Mouse (Mus musculus): ENCODE data around the gene Dnase2a. TPM values are rescaled to one million over a fixed set of nuclear protein-coding genes. Genes with fewer than 3 reads are reported as not detected.

Dnase2a gene
- total RNA-seq, 4 experiments from 2014 or later: 4.4 to 18.9 (median 9.2) TPM

DNA sequence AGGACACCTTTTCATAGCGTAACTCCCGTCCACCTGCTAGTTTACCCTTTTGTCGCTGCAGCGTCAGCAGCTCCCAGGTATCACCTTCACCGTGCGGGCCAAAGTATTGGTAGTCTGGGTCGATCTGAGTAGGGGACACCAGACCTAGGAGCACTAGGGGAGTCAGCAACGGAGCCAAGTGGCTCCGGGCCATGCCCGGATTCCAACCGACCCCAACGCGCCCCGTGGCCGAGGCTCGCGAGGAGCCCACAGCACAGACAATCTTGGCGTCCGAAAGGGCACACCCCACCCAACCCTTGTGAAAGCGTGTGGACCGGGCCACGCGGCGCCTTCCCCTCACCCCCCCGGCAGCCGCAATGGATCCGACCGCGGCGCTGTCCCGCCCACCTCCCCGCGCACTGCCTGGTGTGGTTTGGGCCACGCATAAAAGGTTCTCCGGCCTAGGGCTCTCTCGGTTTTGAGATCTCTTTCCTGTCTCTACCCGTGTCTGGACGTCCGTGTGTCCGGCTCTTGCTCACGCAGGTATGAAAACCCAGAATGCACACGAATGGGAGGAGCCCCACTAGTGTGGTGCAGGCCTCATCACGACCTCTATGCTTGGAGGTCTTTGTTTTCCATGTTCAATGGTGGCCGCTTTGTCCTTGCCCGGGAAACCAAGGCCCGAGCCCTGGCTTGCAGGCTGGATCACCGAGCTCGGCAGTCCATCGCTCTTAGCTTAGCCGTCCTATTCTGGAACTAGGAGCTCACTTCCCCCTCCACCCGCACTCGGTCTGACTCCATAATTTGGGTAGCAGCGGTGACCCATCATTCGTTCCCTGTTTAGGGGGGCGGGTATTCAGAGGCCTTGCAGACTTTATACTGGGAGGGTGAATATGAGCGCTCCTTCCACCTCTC lies 61.1 kb downstream of the Dnase2a start, which contains the start of the genes Gm49661, Prdx2 and Rnaseh2a:
TSS of gene Gm49661 (minus strand) at position 193 of the 894 bp plus-strand sequence.
TSS of gene Prdx2 (plus strand) at position 347 of the 894 bp plus-strand sequence.
TSS of gene Rnaseh2a (minus strand) at position 527 of the 894 bp plus-strand sequence.
- DNase-seq (ENCODE audit: low spot score in 2 of 2): peak; percentile 50 to 69

DNA sequence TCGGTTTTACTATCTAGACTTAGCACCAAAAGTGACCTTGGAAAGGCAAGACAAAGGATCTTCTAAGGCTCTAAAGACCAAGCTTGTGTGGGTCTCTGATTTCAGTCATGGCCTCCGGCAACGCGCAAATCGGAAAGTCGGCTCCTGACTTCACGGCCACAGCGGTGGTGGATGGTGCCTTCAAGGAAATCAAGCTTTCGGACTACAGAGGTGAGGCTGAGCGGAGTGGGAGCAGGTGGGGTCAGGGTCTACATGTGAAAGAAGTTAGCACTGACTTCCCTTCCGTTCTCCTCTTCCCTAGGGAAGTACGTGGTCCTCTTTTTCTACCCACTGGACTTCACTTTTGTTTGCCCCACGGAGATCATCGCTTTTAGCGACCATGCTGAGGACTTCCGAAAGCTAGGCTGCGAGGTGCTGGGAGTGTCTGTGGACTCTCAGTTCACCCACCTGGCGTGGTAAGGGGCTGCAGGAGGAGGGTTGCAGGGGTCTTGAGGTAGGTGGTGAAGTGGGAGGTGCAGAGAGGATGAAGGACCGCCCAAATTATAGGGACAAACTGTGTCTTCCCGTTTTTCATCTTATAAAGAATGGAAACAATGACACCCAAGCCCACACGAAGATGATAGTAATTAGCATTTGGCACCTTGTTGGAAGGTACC lies 61.9 kb downstream of the Dnase2a start:
- no peak for DNase-seq (ENCODE audit: low spot score in 2 of 2)

GRCm38 (mm10) chr8:84970913-84971312 lies 62.6 kb downstream of the Dnase2a start:
- no peak for DNase-seq (ENCODE audit: low spot score in 2 of 2)

Small RNA genes within 50 kb of the gene (microRNA-seq; reads per million reads assigned to microRNA genes)
- gene Gm24197 (0 to 1.0 reads per million in 2 experiments), gene Mir7069 (7.7 to 8.8 reads per million in 2 experiments)

Other genes with a start within 250 kb of the Dnase2a start
- 10 to 100 TPM in 1 of 4 experiments, 1 to 10 TPM in 3; 7.0 to 10.2 (median 9.3) TPM for gene Ier2, start 245.7 kb upstream of the Dnase2a start, total RNA-seq (2022)
- gene Trmt1, start 222.3 kb upstream of the Dnase2a start, total RNA-seq (2022): 100 to 1,000 TPM in 2 of 4 experiments, 10 to 100 TPM in 2; 91.6 to 133 (median 103) TPM
- gene Nacc1, start 220.7 kb upstream of the Dnase2a start, total RNA-seq (2022): 10 to 100 TPM; 86.2 to 91.2 (median 87.6) TPM
- 1 to 10 TPM; 2.6 to 7.2 (median 4.8) TPM for gene Lyl1, start 207.1 kb upstream of the Dnase2a start, total RNA-seq (2022)
- not detected for gene G430095P16Rik, start 185.6 kb upstream of the Dnase2a start, total RNA-seq (2022)
- 100 to 1,000 TPM; 453 to 552 (median 494) TPM for gene Nfix, start 108.2 kb upstream of the Dnase2a start, total RNA-seq (2022)
- gene Dand5, start 85.7 kb upstream of the Dnase2a start, total RNA-seq (2022): 10 to 100 TPM in 1 of 4 experiments, 1 to 10 TPM in 3; 8.4 to 10.5 (median 8.9) TPM
- 10 to 100 TPM; 21.6 to 27.7 (median 23.3) TPM for gene Gadd45gip1, start 77.0 kb upstream of the Dnase2a start, total RNA-seq (2022)
- 10 to 100 TPM; 66.4 to 76.2 (median 70.5) TPM for gene Rad23a, start 67.9 kb upstream of the Dnase2a start, total RNA-seq (2022)
- gene Calr, start 61.6 kb upstream of the Dnase2a start, total RNA-seq (2022): 100 to 1,000 TPM; 399 to 630 (median 506) TPM
- gene Farsa, start 51.6 kb upstream of the Dnase2a start, total RNA-seq (2022): 10 to 100 TPM; 47.2 to 54.8 (median 52.9) TPM
- gene Syce2, start 36.4 kb upstream of the Dnase2a start, total RNA-seq (2022): 10 to 100 TPM; 13.0 to 18.4 (median 14.5) TPM
- gene Gcdh, start 14.6 kb upstream of the Dnase2a start, total RNA-seq (2022): 10 to 100 TPM; 38.7 to 46.2 (median 40.4) TPM
- under 1 TPM in 2 of 4 experiments, not detected in 2; 0.21 to 0.31 TPM for gene Klf1, start 6.6 kb upstream of the Dnase2a start, total RNA-seq (2022)
- 10 to 100 TPM; 77.3 to 83.2 (median 80.8) TPM for gene Mast1, start 28.8 kb downstream of the Dnase2a start, total RNA-seq (2022)
- 1 to 10 TPM; 1.5 to 2.5 (median 1.7) TPM for gene Rtbdn, start 38.4 kb downstream of the Dnase2a start, total RNA-seq (2022)
- not detected for gene Gm49661, start 60.9 kb downstream of the Dnase2a start, total RNA-seq (2022)
- gene Prdx2, start 61.0 kb downstream of the Dnase2a start, total RNA-seq (2022): 100 to 1,000 TPM; 328 to 367 (median 342) TPM
- gene Rnaseh2a, start 61.2 kb downstream of the Dnase2a start, total RNA-seq (2022): 10 to 100 TPM; 36.2 to 46.2 (median 41.2) TPM
- 10 to 100 TPM; 61.1 to 79.5 (median 75.6) TPM for gene Junb, start 70.2 kb downstream of the Dnase2a start, total RNA-seq (2022)
- gene Hook2, start 82.0 kb downstream of the Dnase2a start, total RNA-seq (2022): 10 to 100 TPM; 10.9 to 11.6 (median 11.3) TPM
- not detected for gene Best2, start 106.0 kb downstream of the Dnase2a start, total RNA-seq (2022)
- gene Asna1, start 116.7 kb downstream of the Dnase2a start, total RNA-seq (2022): 100 to 1,000 TPM; 118 to 124 (median 122) TPM
- gene Trir, start 118.3 kb downstream of the Dnase2a start, total RNA-seq (2022): 100 to 1,000 TPM; 105 to 121 (median 116) TPM
- 100 to 1,000 TPM; 146 to 188 (median 162) TPM for gene Tnpo2, start 128.4 kb downstream of the Dnase2a start, total RNA-seq (2022)
- gene Fbxw9, start 151.5 kb downstream of the Dnase2a start, total RNA-seq (2022): 10 to 100 TPM; 18.1 to 24.4 (median 23.6) TPM
- gene Gm5741, start 159.4 kb downstream of the Dnase2a start, total RNA-seq (2022): not detected
- 10 to 100 TPM; 57.7 to 62.2 (median 59.1) TPM for gene Dhps, start 163.2 kb downstream of the Dnase2a start, total RNA-seq (2022)
- gene Wdr83os, start 172.2 kb downstream of the Dnase2a start, total RNA-seq (2022): 10 to 100 TPM; 58.3 to 64.3 (median 61.7) TPM
- gene Wdr83, start 172.7 kb downstream of the Dnase2a start, total RNA-seq (2022): 10 to 100 TPM; 20.1 to 32.5 (median 26.4) TPM
- gene Man2b1, start 174.7 kb downstream of the Dnase2a start, total RNA-seq (2022): 10 to 100 TPM; 33.4 to 98.9 (median 68.8) TPM
- gene Zfp791, start 214.5 kb downstream of the Dnase2a start, total RNA-seq (2022): 1 to 10 TPM; 6.1 to 8.9 (median 8.5) TPM
- gene Cks1brt, start 243.4 kb downstream of the Dnase2a start, total RNA-seq (2022): not detected

Data from layer of hippocampus, adult 8-10 months (tissue).